Mouse (Mus musculus): ENCODE results near the gene Trpm7. TPM values are rescaled to one million over a fixed set of nuclear protein-coding genes. Genes with fewer than 3 reads are reported as not detected.

Trpm7 gene
- polyA plus RNA-seq, 1 experiment, result 6.1 TPM

DNA sequence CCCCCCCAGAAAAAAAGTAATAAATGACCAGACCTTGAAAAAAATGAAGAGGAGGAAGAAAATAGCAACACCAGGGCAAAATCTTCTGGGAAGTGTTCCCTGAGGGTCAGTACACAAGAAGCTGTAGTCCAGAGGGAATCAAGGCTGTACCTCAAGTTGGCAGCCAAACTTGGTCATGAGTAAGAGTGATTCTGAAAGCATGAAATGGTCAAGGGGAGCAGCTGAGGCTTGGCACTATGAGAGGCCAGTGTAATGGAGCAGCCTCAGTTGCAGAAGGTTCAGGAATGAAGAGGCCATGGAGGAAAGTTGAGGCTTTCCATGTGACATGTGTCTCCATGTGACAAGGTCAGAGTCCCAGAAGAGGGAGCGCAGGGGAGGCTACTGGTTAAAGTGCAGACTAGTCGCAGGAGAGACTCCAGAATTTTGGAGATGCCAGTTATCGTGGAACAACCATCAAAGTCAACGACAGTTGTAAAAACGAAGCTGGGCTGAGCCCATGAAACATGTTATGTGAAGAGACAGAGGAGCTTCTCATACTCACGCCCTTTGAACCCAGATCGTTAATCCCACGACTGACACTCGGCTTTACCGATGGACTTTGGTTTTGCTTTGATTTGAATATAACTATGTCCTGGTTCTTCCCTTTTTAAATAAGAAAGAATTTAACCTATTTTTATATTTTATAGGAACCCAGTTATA lies 10.4 kb downstream of the Trpm7 start:
- Histone ChIP-seq H3K36me3 (ENCODE audit: control insufficient read depth, insufficient read depth) (peaks cover 5% of the 10 kb centered on the region), H3K79me2 (ENCODE audit: control insufficient read depth, insufficient read depth) (peaks cover 100% of the 10 kb centered on the region), H3K4me3 (ENCODE audit: insufficient read depth, poor library complexity, severe bottlenecking) (no peak overlapping the region), H3K27me3 (ENCODE audit: control insufficient read depth, insufficient read depth, insufficient read length) (no peaks in the 10 kb centered on the region), H3ac (ENCODE audit: control insufficient read depth, insufficient read length, low read depth) (no peak overlapping the region), H3K79me3 (ENCODE audit: low read depth) (peaks cover 94% of the 10 kb centered on the region)
- TF ChIP-seq MYOD1 (IDR thresholded peaks at IDR 0.05; ENCODE audit: control insufficient read depth, insufficient read length, low read depth) (no peak), MYOG (IDR thresholded peaks at IDR 0.05; ENCODE audit: control insufficient read depth, extremely low read depth, insufficient read length) (no peak), MAX (IDR thresholded peaks at IDR 0.05) (no peak), USF1 (IDR thresholded peaks at IDR 0.05; ENCODE audit: low read depth) (no peak), CTCF (IDR thresholded peaks at IDR 0.05; ENCODE audit: control insufficient read depth, insufficient read depth, insufficient read length) (no peak), FOSL1 (IDR thresholded peaks at IDR 0.05; ENCODE audit: insufficient read depth, low read length, poor library complexity, severe bottlenecking) (no peak), CEBPB (IDR thresholded peaks at IDR 0.05; ENCODE audit: low read depth) (no peak)

DNA sequence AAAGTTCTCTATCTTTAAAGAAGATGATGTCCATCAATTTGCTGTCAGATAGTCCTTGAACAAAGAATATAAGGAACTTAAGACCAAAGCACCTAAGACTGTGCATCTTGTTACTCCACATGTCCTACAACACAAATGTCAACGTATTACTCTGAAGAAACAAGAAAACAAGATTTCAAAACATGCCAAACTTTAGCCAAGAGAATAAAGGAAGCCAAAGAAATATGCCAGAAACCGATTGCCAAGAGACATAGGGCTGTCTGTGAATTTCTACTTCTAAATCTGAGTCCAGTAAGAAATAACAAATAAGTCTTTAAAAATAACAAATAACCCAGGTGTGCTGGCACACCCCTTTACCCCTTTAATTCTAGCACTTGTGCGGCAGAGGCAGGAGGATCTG lies 11.0 kb downstream of the Trpm7 start:
- Histone ChIP-seq H3ac (ENCODE audit: control insufficient read depth, insufficient read length, low read depth) (no peak overlapping the region), H3K79me3 (ENCODE audit: low read depth) (peaks cover 94% of the 10 kb centered on the region), H3K79me2 (ENCODE audit: control insufficient read depth, insufficient read depth) (peaks cover 100% of the 10 kb centered on the region), H3K36me3 (ENCODE audit: control insufficient read depth, insufficient read depth) (peaks cover 5% of the 10 kb centered on the region), H3K27me3 (ENCODE audit: control insufficient read depth, insufficient read depth, insufficient read length) (no peaks in the 10 kb centered on the region), H3K4me3 (ENCODE audit: insufficient read depth, poor library complexity, severe bottlenecking) (no peak overlapping the region)
- no peak for TF ChIP-seq USF1 (IDR thresholded peaks at IDR 0.05; ENCODE audit: low read depth)
- TF ChIP-seq MYOG (IDR thresholded peaks at IDR 0.05; ENCODE audit: control insufficient read depth, extremely low read depth, insufficient read length), result no peak
- no peak for TF ChIP-seq MAX (IDR thresholded peaks at IDR 0.05)
- TF ChIP-seq FOSL1 (IDR thresholded peaks at IDR 0.05; ENCODE audit: insufficient read depth, low read length, poor library complexity, severe bottlenecking), result no peak
- no peak for TF ChIP-seq MYOD1 (IDR thresholded peaks at IDR 0.05; ENCODE audit: control insufficient read depth, insufficient read length, low read depth)
- TF ChIP-seq CTCF (IDR thresholded peaks at IDR 0.05; ENCODE audit: control insufficient read depth, insufficient read depth, insufficient read length), result no peak
- TF ChIP-seq CEBPB (IDR thresholded peaks at IDR 0.05; ENCODE audit: low read depth), result no peak

DNA sequence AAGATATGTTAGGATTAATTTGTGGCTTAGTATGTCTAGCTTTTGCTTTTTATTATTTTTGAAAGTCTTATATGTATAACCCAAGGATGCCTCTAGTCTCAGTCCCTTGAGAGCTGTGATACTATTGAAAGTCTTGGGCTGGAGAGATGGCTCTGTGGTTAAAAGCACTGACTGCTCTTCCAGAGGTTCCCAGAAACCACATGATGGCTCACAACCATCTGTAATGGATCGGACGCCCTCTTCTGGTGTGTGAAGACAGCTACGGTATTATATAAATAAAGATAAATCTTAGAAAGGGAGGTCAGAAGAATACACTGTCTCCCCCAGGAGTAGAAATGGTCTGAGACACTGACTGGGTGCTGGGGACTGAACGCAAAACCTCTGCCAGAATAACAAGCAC lies 31.3 kb downstream of the Trpm7 start:
- Histone ChIP-seq H3K79me2 (ENCODE audit: control insufficient read depth, insufficient read depth) (no peaks in the 10 kb centered on the region), H3K36me3 (ENCODE audit: control insufficient read depth, insufficient read depth) (peaks cover 81% of the 10 kb centered on the region), H3ac (ENCODE audit: control insufficient read depth, insufficient read length, low read depth) (no peak overlapping the region), H3K27me3 (ENCODE audit: control insufficient read depth, insufficient read depth, insufficient read length) (no peaks in the 10 kb centered on the region), H3K4me3 (ENCODE audit: insufficient read depth, poor library complexity, severe bottlenecking) (no peak overlapping the region), H3K79me3 (ENCODE audit: low read depth) (no peaks in the 10 kb centered on the region)
- TF ChIP-seq FOSL1 (IDR thresholded peaks at IDR 0.05; ENCODE audit: insufficient read depth, low read length, poor library complexity, severe bottlenecking), result peak; percentile 28
- no peak for TF ChIP-seq MAX (IDR thresholded peaks at IDR 0.05)

DNA sequence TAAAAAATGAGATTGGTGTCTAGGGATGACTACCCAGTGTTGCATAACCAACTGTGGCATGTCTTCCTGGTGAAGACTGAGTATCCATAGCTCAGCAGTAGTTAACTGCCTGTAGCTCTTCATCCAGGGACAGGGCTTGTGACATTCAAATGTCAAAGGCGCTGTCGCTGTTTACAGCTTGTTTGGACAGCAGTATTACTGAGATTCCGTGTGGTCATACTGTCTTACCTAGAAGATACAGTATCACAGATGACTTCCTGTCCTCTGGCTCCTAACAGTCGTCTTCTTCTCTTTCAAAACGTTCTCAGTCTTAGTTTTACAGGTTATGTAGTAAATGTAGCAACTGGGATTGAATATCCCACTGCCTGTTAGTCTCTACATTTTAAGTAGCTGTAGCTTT lies 37.2 kb downstream of the Trpm7 start:
- no peak for TF ChIP-seq MAX (IDR thresholded peaks at IDR 0.05)
- TF ChIP-seq MYOD1 (IDR thresholded peaks at IDR 0.05; ENCODE audit: control insufficient read depth, insufficient read length, low read depth), result no peak
- no peak for TF ChIP-seq CEBPB (IDR thresholded peaks at IDR 0.05; ENCODE audit: low read depth)
- TF ChIP-seq FOSL1 (IDR thresholded peaks at IDR 0.05; ENCODE audit: insufficient read depth, low read length, poor library complexity, severe bottlenecking), result no peak
- TF ChIP-seq USF1 (IDR thresholded peaks at IDR 0.05; ENCODE audit: low read depth), result no peak
- no peak for TF ChIP-seq MYOG (IDR thresholded peaks at IDR 0.05; ENCODE audit: control insufficient read depth, extremely low read depth, insufficient read length)
- TF ChIP-seq CTCF (IDR thresholded peaks at IDR 0.05; ENCODE audit: control insufficient read depth, insufficient read depth, insufficient read length), result no peak
- peaks cover 85% of the 10 kb centered on the region for H3K36me3 ChIP-seq (ENCODE audit: control insufficient read depth, insufficient read depth)
- no peak overlapping the region for H3ac ChIP-seq (ENCODE audit: control insufficient read depth, insufficient read length, low read depth)
- H3K79me3 ChIP-seq (ENCODE audit: low read depth), result no peaks in the 10 kb centered on the region
- H3K79me2 ChIP-seq (ENCODE audit: control insufficient read depth, insufficient read depth), result no peaks in the 10 kb centered on the region
- H3K4me3 ChIP-seq (ENCODE audit: insufficient read depth, poor library complexity, severe bottlenecking), result no peak overlapping the region
- H3K27me3 ChIP-seq (ENCODE audit: control insufficient read depth, insufficient read depth, insufficient read length), result no peaks in the 10 kb centered on the region

DNA sequence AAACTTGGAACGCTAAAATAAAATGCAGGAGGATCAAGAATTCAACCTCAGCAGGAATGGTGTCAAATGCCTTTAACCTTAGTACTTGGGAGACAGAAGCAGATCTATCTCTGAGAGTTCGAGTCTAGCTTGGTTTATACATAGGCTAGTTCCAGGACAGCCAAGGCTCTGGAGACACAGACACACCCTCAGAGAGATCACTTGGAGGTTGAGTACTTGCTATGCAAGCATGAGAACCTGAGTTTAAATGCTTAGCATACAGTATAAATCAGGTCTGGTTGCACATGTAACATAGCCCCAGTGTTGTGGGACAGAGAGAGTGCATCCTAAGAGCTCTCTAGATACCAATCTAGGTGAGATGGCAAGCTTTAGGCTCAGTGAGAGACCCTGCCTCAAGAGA lies 58.6 kb downstream of the Trpm7 start:
- no peaks in the 10 kb centered on the region for H3K79me3 ChIP-seq (ENCODE audit: low read depth)
- H3K4me3 ChIP-seq (ENCODE audit: insufficient read depth, poor library complexity, severe bottlenecking), result no peak overlapping the region
- H3ac ChIP-seq (ENCODE audit: control insufficient read depth, insufficient read length, low read depth), result no peak overlapping the region
- H3K27me3 ChIP-seq (ENCODE audit: control insufficient read depth, insufficient read depth, insufficient read length), result no peaks in the 10 kb centered on the region
- no peak for TF ChIP-seq CTCF (IDR thresholded peaks at IDR 0.05; ENCODE audit: control insufficient read depth, insufficient read depth, insufficient read length)
- TF ChIP-seq MYOG (IDR thresholded peaks at IDR 0.05; ENCODE audit: control insufficient read depth, extremely low read depth, insufficient read length), result no peak
- no peak for TF ChIP-seq CEBPB (IDR thresholded peaks at IDR 0.05; ENCODE audit: low read depth)
- TF ChIP-seq MYOD1 (IDR thresholded peaks at IDR 0.05; ENCODE audit: control insufficient read depth, insufficient read length, low read depth), result no peak
- TF ChIP-seq MAX (IDR thresholded peaks at IDR 0.05), result no peak
- TF ChIP-seq FOSL1 (IDR thresholded peaks at IDR 0.05; ENCODE audit: insufficient read depth, low read length, poor library complexity, severe bottlenecking), result no peak
- TF ChIP-seq USF1 (IDR thresholded peaks at IDR 0.05; ENCODE audit: low read depth), result no peak
- H3K79me2 ChIP-seq (ENCODE audit: control insufficient read depth, insufficient read depth), result no peaks in the 10 kb centered on the region
- H3K36me3 ChIP-seq (ENCODE audit: control insufficient read depth, insufficient read depth), result peaks cover 75% of the 10 kb centered on the region
